Mouse (Mus musculus) mouse trophoblast stem cell (cell line): ENCODE results near the gene Slc25a35.
"Not testable (repeated sequence)": the region's sequence is repeated elsewhere in the genome, so short reads cannot be mapped to it uniquely, and the experiment has no call there.

Source experiments
- in situ Hi-C, 2 experiments: fragments of 300-500 bp; cut with MseI, MboI; formaldehyde crosslinking; loops; 2 replicates in 1 of 2; 3 replicates in 1 of 2; pipeline ENCODE4 v1.15.1; 2025

Gene Slc25a35

DNA sequence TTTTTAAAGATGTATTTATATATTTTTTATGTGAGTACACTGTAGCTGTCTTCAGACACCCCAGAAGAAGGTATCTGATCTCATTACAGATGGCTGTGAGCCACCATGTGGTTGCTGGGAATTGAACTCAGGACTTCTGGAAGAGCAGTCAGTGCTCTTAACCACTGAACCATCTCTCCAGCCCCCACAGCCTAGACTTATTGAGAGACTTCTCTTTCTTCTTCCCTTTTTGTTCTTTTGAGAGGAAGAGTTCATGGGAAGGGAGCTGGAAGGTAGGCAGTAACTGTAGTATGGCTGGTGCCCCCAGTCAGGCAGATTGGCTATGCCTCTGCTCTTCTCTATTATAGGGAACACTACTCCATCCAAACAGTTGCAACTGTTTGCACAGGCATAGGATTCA is 38.6 kb downstream of the Slc25a35 start:
- in situ Hi-C loops = not testable (repeated sequence)

DNA sequence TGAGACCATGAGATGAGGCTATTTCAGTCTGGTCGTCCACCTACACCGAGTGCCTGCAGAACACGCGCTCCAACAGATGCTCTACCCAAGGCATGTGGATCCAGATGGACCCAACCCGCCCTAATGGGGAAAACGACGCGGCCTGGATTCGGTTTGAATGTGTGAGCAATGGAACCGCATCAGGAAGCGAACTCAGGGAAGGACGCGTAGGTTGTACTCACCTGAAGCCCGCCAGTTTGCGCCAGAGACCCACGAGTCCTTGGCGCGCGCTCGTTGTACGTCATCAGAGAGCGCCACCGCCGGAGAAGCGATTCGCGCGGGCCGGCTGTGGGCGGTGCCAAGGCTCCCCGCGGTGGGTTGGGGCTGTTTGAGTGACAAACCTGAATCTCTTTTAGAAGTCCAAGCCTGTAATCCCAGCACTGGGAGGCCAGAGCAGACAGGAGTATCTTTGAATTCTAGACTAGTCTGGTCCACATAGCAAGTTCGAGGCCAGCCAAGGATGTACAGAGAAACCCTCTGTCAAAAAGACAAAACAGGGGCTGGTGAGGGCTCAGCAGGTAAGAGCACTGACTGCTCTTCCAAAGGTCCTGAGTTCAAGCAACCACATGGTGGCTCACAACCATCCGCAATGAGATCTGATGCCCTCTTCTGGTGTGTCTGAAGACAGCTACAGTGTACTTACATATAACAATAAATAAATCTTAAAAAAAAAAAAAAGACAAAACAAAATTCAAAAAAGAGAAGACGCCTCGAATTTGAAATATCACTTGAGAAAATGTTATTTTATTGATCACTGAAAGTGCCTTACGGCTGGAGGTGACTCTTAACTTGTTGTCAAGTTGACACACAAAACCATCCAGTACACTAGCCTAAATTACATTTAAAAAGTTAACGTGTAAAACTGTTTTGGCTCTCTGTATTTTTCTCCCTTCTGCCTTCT is 40.5 kb downstream of the Slc25a35 start, which contains the start of gene Pfas:
Pfas (minus strand) TSS at position 279 of the 940 bp plus-strand sequence.
- in situ Hi-C loops = no loop called here

DNA sequence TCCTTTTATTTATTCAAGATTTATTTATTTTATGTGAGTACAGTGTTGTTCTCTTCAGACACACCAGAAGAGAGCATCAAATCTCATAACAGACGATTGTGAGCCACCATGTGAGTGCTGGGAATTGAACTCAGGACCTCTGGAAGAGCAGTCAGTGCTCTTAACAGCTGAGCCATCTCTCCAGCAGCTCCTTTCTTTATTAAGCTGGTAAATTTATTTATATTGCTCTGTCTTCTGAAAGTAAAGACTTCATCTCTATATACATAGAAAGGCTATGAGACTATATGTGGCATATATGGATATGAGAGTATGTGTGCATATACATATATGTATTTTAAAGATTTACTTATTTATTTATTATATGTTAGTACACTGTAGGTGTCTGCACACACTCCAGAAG is 41.6 kb downstream of the Slc25a35 start:
- in situ Hi-C loops = no loop called here

DNA sequence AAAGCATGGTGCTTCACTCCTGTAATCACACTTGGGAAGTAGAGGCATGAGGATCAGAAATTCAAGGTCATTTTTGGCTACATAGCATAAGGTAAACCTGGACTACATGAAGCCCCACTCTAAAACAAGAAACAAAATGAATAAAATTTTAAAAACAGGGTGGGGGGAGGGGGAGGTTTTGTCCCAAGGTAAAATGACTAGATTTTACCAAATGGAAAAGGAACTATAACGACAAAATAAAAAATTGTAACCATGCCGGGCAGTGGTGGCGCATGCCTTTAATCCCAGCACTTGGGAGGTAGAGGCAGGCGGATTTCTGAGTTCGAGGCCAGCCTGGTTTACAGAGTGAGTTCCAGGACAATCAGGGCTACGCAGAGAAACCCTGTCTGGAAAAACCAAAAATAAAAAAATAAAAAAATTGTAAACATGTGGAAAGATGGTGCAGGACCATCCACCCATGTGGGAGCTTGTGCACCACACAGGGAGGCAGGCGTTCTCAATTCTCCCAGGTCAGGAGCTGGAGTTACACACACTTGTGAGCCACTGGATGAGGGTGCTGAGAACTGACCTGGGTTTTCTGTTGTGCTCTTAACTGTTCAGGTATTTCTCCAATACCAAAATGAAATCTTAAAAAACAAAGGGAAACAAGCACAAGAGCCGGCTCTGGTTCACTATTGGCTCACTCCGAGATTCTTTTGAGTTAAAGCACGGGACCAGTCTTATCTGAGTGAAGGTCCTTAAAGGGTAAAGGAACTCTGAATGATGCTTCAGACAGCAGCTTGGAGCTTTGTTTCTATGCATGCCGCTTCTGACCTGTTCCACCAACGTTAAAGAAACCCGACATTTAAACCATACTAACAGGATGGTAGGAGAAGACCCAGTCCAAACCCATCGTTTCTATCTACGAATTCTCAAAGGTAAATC is 42.7 kb downstream of the Slc25a35 start:
- in situ Hi-C loops = no loop called here

DNA sequence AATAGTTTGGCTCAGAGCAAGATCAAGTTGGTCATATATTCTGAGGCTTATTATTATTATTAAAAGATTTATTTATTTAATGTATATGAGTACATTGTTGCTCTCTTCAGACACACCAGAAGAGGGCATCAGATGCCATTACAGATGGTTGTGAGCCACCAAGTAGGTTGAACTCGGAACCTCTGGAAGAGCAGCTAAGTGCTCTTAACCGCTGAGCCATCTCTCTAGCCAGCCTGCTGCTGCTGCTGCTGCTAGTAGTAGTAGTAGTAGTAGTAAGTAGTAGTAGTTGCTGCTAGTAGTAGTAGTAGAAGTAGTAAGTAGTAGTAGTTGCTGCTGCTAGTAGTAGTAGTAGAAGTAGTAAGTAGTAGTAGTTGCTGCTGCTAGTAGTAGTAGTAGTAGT is 43.5 kb downstream of the Slc25a35 start:
- in situ Hi-C loops = not testable (repeated sequence)

DNA sequence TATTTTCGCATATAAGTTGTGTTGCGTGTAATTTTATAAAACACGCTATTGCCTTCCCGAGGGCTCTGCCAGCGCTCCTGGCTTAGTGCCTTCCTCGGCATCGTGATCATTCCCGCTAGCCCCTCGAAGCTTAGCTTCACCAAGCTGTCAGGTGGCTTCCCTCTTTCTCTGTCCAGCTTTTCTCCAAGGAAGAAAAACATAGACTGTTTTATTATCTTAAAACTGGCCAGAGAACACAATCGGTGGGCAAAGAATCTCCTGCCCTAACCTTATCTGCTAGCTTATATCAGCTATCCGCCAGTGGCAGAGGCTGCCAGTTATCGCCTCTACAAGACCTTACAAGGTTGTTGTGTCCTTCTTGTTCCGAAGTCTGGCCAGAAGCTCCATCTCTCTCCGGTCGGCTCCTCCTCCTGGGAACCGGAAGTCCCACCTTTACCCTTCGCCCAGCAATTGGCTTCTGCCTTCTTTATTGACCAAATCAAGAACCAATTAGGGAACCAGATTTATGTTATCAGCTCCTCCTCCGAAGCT is 44.2 kb downstream of the Slc25a35 start:
- in situ Hi-C loops = no loop called here

DNA sequence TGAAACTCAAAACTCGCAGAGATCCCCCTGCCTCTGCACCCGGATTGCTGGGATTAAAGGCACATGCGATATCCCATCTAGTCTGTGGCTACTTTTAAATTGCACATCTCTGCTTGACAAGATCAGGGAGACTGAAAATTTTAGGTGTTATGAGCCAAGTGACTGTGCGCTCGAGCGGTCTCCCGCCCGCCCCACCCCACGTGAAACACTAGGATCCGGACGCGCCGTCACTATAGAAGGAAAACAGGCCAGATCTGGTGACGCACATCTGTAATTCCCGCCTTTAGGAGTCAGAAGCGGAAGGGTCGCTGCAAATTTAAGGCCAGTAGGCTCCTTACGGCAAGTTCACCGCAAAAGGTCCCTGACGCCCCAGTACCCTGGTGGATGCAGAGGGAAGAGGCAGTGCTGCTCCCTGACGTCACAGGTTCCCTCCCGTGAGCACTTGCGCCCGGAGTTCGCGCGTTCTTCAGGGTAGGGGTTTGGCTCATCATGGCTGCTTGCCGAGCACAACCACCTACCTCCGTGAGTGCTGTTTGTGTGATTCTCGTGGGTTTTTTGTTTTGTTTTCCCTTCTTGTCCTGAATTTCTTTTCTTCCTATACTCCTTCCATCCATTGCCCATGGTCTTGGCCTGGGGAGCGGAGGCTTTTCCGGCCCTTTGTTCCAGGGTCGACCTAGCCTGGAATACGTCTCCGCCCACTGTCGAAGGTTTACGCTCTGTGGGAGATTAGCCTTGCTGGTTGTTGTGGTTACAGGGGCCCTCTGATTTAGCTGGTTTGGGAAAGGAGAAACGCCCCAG is 47.9 kb downstream of the Slc25a35 start, which contains the start of gene Ctc1:
Ctc1 (plus strand) TSS at position 268 of the 798 bp plus-strand sequence.
- in situ Hi-C loops = no loop called here

DNA sequence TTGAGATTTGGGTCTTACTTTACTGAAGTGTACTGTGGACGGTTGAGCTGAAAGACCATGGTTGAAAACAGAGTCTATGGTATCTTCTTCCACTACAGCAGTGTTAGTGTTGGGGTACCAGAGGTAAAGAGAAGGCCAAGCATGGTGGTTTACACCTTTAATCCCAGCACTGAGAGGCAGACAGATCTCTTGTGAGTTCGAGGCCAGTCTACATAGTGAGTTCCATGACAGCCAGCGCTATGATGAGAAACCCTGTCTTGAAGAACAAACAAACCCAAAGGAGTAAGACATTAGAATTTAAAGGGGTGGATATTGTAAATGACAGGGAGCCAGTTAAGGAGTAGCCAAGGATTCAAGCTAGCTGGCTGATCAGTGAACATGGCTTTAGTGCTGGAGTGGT is 48.8 kb downstream of the Slc25a35 start:
- in situ Hi-C loops = no loop called here

DNA sequence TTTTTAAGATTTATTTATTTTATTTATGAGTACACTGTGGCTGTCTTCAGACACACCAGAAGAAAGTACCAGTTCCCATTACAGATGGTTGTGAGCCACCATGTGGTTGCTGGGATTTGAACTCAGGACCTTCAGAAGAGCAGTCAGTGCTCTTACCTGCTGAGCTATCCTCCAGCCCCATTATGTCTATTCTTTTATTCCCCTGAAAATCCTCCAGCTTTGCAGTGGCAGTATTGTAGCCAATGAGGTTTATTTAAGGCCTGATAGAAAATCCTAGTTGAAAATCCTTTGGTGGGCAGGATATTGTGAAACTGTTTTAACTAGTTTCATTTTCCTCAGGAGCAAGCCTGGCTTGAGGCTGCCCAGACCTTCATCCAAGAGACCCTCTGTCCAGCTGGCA is 52.8 kb downstream of the Slc25a35 start:
- in situ Hi-C loops = no loop called here
